Mouse (Mus musculus) bone marrow macrophage, adult 2 months (primary cell): Measurements from ENCODE around the gene Rpl13.

ENCODE experiments used
- CTCF ChIP-seq: IDR thresholded peaks from 2 replicates; pipeline ENCODE4 v1.5.1; 2012; ENCODE audit warnings: low read depth, mild to moderate bottlenecking, low read length, moderate library complexity
- POLR2A ChIP-seq: IDR thresholded peaks from 2 replicates; pipeline ENCODE4 v1.6.1; 2012; ENCODE audit warnings: mild to moderate bottlenecking, low read depth, low read length, borderline replicate concordance

DNA sequence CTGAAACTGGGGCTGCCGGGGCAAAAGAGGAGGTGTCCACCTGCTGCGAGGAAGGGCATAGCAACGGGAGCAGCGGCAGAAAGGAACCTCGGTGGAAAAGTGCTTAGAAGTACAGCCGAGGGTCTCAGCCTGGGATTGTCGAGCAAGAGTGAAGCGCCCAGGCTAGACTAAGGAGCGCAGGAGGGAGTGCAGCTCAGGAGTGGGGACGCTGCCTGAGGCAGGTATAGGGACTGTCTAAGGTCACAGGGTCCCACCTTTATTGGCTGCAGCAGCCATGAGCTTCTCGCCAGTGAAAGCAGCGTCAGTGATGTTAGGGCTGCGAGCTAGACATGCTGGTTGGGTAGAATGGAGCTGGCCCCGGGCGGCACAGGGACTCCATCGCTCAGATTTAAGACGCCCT is 15.6 kb downstream of the Rpl13 start:
- no peak for TF ChIP-seq CTCF
- no peak for TF ChIP-seq POLR2A
